Mouse (Mus musculus) liver, postnatal 0 days (tissue): ENCODE results near the gene Rab5if.

Source experiments
- CTCF ChIP-seq: sonication (generic); IDR thresholded peaks from 2 replicates; pipeline ENCODE4 v1.5.1; 2016; ENCODE audit warnings: antibody characterized with exemption, low read depth
- EP300 ChIP-seq: IDR thresholded peaks from 2 replicates; pipeline ENCODE4 v1.6.1; 2016; ENCODE audit warnings: antibody characterized with exemption, low read depth, mild to moderate bottlenecking

DNA sequence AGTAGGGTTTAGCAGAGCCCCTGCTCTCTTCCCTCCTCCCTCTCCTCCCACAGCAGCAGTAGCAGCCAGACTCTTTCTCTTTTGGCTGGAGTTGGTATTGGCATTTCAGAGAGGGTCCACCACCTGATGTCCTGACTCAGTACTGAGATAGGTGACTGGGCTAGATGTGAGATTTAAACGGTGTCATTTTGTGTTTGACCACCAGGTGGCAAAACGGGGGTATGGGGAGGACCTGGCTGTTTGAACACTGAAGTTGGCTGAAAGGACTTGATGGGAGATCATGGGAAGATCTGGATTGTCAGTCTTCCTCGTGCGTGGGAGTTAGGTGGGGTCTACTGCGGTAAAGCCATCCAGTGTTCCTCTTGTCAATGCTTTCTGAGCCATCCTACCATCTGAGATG, 10.7 kb downstream of the Rab5if start:
- TF ChIP-seq EP300 (no peak), CTCF (peak; percentile 90)
